Mouse (Mus musculus) fat pad, adult 2 months (tissue): ENCODE measurements around the gene Hectd4.
"Not testable (repeated sequence)": the region's sequence is repeated elsewhere in the genome, so short reads cannot be mapped to it uniquely, and the experiment has no call there.

Source experiments
- DNase-seq: peaks from one replicate; pipeline ENCODE4 v3.0.0-alpha.2; 2011; ENCODE audit warnings: low read depth, low spot score; ENCODE audit errors: extremely low read depth

The Hectd4 gene

DNA sequence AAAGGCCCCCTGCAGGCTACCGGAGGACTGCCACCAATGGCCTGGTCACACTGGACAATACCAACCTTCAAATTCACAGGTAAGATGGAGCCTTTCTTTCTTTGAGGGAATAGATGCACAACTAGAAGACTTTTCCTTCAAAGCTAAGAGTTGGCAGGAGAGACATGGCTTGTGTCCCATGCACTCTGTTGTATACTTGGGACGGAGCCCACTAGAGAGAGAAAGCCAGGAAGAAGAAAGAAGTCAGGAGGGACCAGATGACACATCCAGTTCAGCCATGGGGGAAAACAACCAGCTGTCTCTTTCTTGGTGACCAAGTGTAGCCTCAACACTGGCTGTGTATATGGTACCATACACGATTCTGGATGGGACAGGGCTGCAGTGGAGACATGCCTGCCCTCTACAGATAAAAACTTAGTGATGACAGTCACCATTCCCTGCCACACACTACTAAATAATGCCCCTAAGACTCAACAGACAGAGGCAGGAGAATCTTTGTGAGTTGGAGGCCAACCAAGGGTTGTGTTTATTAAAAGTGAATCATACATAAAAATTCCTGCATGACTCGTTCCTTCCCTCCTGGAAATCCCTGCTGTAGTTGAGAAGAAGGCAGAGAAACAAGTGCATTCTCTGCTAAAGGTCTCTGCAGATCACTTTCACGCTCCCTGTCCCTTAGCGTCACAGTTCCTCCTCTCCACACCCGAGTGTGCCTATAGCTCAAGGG lies 119.7 kb downstream of the Hectd4 start:
- no peak for DNase-seq

DNA sequence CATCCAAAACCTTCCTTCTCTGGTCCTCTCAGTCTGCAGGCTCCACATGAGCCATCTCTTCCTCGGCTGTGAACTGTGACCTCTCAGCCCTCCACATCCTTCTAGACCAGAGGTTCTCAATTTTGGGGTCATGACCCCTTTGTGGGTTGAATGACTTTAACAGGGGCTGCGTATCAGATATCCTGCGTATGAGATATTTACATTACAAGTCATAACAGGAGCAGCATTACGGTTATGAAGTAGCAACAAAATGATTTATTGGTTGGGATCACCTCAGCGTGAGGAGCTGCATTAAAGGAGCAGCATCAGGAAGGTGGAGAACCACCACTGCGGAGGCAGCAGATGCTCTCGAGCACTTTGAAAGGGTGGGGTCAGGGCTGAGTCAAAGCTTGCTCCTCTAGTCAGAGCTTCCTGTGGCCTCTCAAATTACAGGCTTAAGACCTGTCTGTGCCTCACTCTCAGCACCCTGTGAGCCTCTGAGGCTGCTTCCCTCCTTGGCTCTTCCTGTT lies 121.0 kb downstream of the Hectd4 start:
- DNase-seq, result no peak

GRCm38 (mm10) chr5:121342490-121342889 lies 122.5 kb downstream of the Hectd4 start:
- DNase-seq, result no peak

DNA sequence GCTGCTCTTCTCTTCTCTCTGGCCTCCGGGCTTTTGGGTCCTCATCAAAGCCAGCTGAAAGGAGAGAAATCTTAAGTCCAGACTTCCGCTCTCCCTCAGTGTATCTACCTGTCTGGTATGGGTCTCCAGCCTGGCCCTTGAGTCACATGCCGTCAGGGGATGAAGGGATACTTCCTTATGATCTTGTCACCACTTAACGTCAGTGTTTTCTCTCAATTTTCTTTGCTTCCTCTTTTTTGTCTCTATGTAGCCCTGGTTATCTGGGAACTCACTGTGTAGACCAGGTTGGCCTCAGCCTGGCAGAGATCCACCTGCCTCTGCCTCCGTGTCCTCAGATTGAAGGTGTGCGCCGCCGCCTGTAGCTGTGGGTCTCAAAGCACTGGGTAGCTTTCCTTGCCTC lies 124.0 kb downstream of the Hectd4 start:
- DNase-seq, result no peak

- DNase-seq, result no peak
Measured at GRCm38 (mm10) chr5:121359229-121359628, 139.2 kb downstream of the Hectd4 start.

DNA sequence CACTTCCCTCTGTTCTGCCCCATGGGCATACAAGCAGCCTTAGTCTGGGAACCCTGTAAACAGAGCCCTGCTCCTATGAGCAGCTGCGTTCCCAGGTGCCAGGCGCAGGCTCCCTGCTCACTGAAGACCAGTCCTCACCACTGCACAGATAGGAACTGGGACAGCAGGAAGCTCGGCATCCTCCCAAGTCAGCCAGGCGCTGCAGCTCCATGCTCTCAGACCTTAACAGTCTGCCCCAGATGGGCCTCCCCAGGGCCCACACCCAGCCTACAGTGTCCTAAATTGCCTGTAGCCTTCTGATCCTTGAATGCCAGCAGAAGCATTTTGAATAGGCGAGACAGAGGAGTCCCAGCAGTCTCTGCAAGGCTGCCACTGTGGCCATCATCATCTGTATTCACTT lies 141.7 kb downstream of the Hectd4 start:
- no peak for DNase-seq

DNA sequence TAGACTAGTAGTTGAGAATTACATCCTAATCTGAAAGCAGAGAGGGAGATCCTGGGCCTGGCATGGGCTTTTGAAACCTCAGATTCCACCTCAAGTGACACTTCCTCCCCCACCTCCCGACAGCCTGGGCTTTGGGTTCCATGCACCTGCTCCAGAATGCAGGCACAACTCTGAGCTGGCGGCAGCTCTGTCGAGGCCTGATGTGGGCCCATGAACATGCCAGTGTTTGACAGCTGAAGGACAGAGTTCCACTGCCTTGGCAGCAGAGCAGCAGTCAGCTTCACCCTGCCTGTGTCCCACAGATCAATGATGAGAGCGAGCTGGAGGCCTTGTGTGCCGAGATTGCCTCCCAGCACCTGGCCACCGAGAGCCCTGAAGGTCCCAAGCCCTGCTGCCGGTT lies 143.4 kb downstream of the Hectd4 start:
- DNase-seq, result no peak

- DNase-seq, result no peak
Measured at GRCm38 (mm10) chr5:121366449-121367225, 146.6 kb downstream of the Hectd4 start.

GRCm38 (mm10) chr5:121367255-121367654 lies 147.2 kb downstream of the Hectd4 start:
- DNase-seq, result no peak

GRCm38 (mm10) chr5:121371712-121372111 lies 151.7 kb downstream of the Hectd4 start:
- no peak for DNase-seq

DNA sequence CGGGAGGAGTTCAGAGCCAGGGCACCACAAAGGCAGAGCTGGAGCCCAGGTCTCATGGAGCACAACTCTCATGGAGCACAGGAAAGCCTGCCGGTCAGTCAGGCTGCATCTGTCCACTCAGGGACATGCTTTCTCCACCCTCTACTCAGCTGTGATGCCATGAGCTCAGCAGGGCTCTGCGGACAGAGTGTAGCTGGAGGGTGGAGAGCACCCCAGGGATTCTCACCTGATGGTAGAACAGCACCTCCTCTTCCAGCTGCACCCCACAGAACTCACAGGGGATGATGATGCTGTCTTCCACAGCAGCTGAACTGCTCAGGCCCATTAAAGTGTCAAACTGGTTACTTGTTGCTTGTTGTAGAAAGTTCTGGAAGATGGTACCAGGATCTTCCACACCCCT lies 154.8 kb downstream of the Hectd4 start:
- DNase-seq, result no peak

DNA sequence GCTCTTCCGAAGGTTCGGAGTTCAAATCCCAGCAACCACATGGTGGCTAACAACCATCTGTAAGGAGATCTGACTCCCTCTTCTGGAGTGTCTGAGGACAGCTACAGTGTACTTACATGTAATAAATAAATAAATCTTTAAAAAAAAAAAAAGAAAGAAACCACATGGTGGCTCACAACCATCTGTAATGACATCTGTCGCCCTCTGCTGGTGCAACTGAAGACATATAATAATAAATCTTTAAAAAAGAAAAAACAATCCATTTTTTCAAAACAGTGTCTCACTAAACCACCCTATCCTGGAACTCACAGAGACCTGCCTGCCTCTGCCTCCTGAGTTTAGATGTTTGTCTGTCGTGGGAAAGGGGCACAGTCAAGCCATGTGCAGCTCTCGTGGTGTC lies 157.0 kb downstream of the Hectd4 start:
- not testable (repeated sequence) for DNase-seq

GRCm38 (mm10) chr5:121378678-121379256 lies 158.7 kb downstream of the Hectd4 start:
- DNase-seq, result no peak

- DNase-seq, result no peak
Measured at GRCm38 (mm10) chr5:121380692-121381091, 160.7 kb downstream of the Hectd4 start.

- no peak for DNase-seq
Measured at GRCm38 (mm10) chr5:121383857-121384756, 164.1 kb downstream of the Hectd4 start.

GRCm38 (mm10) chr5:121384757-121385460 lies 164.9 kb downstream of the Hectd4 start:
- DNase-seq, result no peak

GRCm38 (mm10) chr5:121385461-121386119 lies 165.6 kb downstream of the Hectd4 start, which contains the start of gene Trafd1:
Gene Trafd1 (minus strand): TSS chr5:121385632.
- DNase-seq, result no peak

GRCm38 (mm10) chr5:121386120-121386909 lies 166.3 kb downstream of the Hectd4 start:
- no peak for DNase-seq

- no peak for DNase-seq
Measured at GRCm38 (mm10) chr5:121387126-121387525, 167.1 kb downstream of the Hectd4 start.
